Mouse (Mus musculus) lung, embryonic 14.5 days (tissue): ENCODE measurements around the gene Ippk. TPM values are rescaled to one million over a fixed set of nuclear protein-coding genes. Genes with fewer than 3 reads are reported as not detected.

Experiments used
- ATAC-seq: fragments of 200-750 bp; cut with Nextera tagmentation; 2 replicates; pipeline ENCODE4 v1.8.0; 2017; ENCODE audit warnings: mild to moderate bottlenecking, moderate TSS enrichment, moderate library complexity; ENCODE audit not compliant: insufficient read depth
- DNase-seq: peaks from one replicate; pipeline ENCODE4 v3.0.0-alpha.2; 2015
- H3K27ac ChIP-seq: fragments of 300-500 bp; sonication (generic); 2 replicates; pipeline ENCODE4 v1.5.1; 2014; ENCODE audit warnings: low read depth, mild to moderate bottlenecking, moderate library complexity
- H3K27me3 ChIP-seq: fragments of 300-500 bp; sonication (generic); 2 replicates; pipeline ENCODE4 v1.6.1; 2014; ENCODE audit warnings: low read length, control low read depth; ENCODE audit not compliant: insufficient read depth
- H3K36me3 ChIP-seq: fragments of 300-500 bp; sonication (generic); 2 replicates; pipeline ENCODE4 v1.6.1; 2014; ENCODE audit warnings: control low read depth; ENCODE audit not compliant: insufficient read depth
- H3K4me1 ChIP-seq: fragments of 300-500 bp; sonication (generic); 2 replicates; pipeline ENCODE4 v1.6.1; 2014; ENCODE audit warnings: antibody characterized with exemption, control low read depth; ENCODE audit not compliant: insufficient read depth
- H3K4me2 ChIP-seq: fragments of 300-500 bp; sonication (generic); 2 replicates; pipeline ENCODE4 v1.6.1; 2014; ENCODE audit warnings: mild to moderate bottlenecking
- H3K4me3 ChIP-seq: fragments of 300-500 bp; sonication (generic); 2 replicates; pipeline ENCODE4 v1.5.1; 2014; ENCODE audit warnings: low read depth, low read length
- H3K9ac ChIP-seq: fragments of 300-500 bp; sonication (generic); 2 replicates; pipeline ENCODE4 v1.6.1; 2014
- H3K9me3 ChIP-seq: fragments of 300-500 bp; sonication (generic); 2 replicates; pipeline ENCODE4 v1.6.1; 2016; ENCODE audit warnings: low read depth, low read length, control low read depth
- CTCF ChIP-seq: IDR thresholded peaks from 2 replicates; pipeline ENCODE4 v1.5.1; 2016; ENCODE audit warnings: antibody characterized with exemption, low read depth
- WGBS: fragments of 180-500 bp; shearing (Covaris S2); extraction: QIAGEN DNeasy Blood & Tissue Kit; methylation state at CpG from one replicate; pipeline ENCODE4 v1.1.7; 2014; 5-methylcytosine and 5-hydroxymethylcytosine counted together
- polyA plus RNA-seq: library from polyadenylated mRNA; unstranded; fragments of >200 nt; fragmentation: Nextera tagmentation; extraction: Ambion mirVana; gene quantifications from 2 replicates; pipeline ENCODE4 v1.2.1, GENCODE M21; 2014

Gene Ippk
- 16.1 and 19.5 TPM in 2 replicates for polyA plus RNA-seq

- 0 out of 2 replicates have a peak, but pooled peaks cover 4% of the 10 kb centered on the region for H3K36me3 ChIP-seq
- under 1% methylated on average over 69 of the region's 69 CpGs for WGBS
- peak within 1 kb of the TSS; percentile 96 for H3K4me3 ChIP-seq
- DNase-seq (peak; percentile 99), ATAC-seq (peak; percentile 99)
- H3K27me3 ChIP-seq = no peaks in the 10 kb centered on the region
- peak within 1 kb of the TSS; percentile 95 for H3K4me2 ChIP-seq
- peak within 1 kb of the TSS; percentile 85 for H3K27ac ChIP-seq
- H3K4me1 ChIP-seq = peaks cover 9% of the 10 kb centered on the region
- no peaks in the 10 kb centered on the region for H3K9me3 ChIP-seq
- no peak for TF ChIP-seq CTCF
- peak within 1 kb of the TSS; percentile 77 for H3K9ac ChIP-seq
Measured at GRCm38 (mm10) chr13:49420754-49421605, at the start of gene Ippk. Ippk (plus strand) TSS chr13:49421249.

- Histone ChIP-seq H3K4me2 (no peak overlapping the region), H3K27ac (peak overlapping the region; percentile 70)
- DNase-seq = peak; percentile 80
Measured at GRCm38 (mm10) chr13:49371428-49371899, 49.6 kb upstream of the Ippk start.

GRCm38 (mm10) chr13:49372370-49373060 is 48.5 kb upstream of the Ippk start:
- Histone ChIP-seq H3K4me3 (no peak overlapping the region), H3K36me3 (peaks cover 51% of the 10 kb centered on the region), H3K9me3 (no peaks in the 10 kb centered on the region), H3K9ac (no peak overlapping the region), H3K4me1 (no peaks in the 10 kb centered on the region; the same call in 1 of the 2 replicates), H3K27me3 (no peaks in the 10 kb centered on the region), H3K4me2 (no peak overlapping the region), H3K27ac (no peak overlapping the region)
- DNase-seq (no peak), ATAC-seq (no peak)
- no peak for TF ChIP-seq CTCF
- 85% methylated on average over 9 of the region's 9 CpGs for WGBS

More at GRCm38 (mm10) chr13:49371428-49371899, 49.6 kb upstream of the Ippk start:
- Histone ChIP-seq H3K27me3 (no peaks in the 10 kb centered on the region), H3K4me1 (no peaks in the 10 kb centered on the region; the same call in 1 of the 2 replicates), H3K9ac (no peak overlapping the region), H3K4me3 (no peak overlapping the region), H3K9me3 (no peaks in the 10 kb centered on the region), H3K36me3 (peaks cover 40% of the 10 kb centered on the region)
- no peak for TF ChIP-seq CTCF
- 11% methylated on average over 3 of the region's 3 CpGs for WGBS
- peak; percentile 89 for ATAC-seq

- ATAC-seq (no peak), DNase-seq (no peak)
- no peak for TF ChIP-seq CTCF
- 53% methylated on average over 6 of the region's 6 CpGs for WGBS
- Histone ChIP-seq H3K4me2 (no peak overlapping the region), H3K4me1 (no peaks in the 10 kb centered on the region), H3K9ac (no peak overlapping the region), H3K27me3 (no peaks in the 10 kb centered on the region), H3K9me3 (no peaks in the 10 kb centered on the region), H3K36me3 (peaks cover 66% of the 10 kb centered on the region), H3K27ac (no peak overlapping the region), H3K4me3 (no peak overlapping the region)
Measured at GRCm38 (mm10) chr13:49374304-49374703, 46.7 kb upstream of the Ippk start.

GRCm38 (mm10) chr13:49374730-49375129 is 46.3 kb upstream of the Ippk start:
- Histone ChIP-seq H3K4me1 (no peaks in the 10 kb centered on the region), H3K27me3 (no peaks in the 10 kb centered on the region), H3K4me2 (no peak overlapping the region), H3K9ac (no peak overlapping the region), H3K4me3 (no peak overlapping the region), H3K27ac (no peak overlapping the region), H3K36me3 (peaks cover 66% of the 10 kb centered on the region), H3K9me3 (no peaks in the 10 kb centered on the region)
- TF ChIP-seq CTCF = no peak
- ATAC-seq (no peak), DNase-seq (no peak)
- 65% methylated on average over 6 of the region's 6 CpGs for WGBS

- Histone ChIP-seq H3K27ac (no peak overlapping the region), H3K27me3 (no peaks in the 10 kb centered on the region), H3K4me1 (no peaks in the 10 kb centered on the region), H3K4me2 (no peak overlapping the region), H3K9ac (no peak overlapping the region), H3K9me3 (no peaks in the 10 kb centered on the region), H3K36me3 (peaks cover 81% of the 10 kb centered on the region), H3K4me3 (no peak overlapping the region)
- 73% methylated on average over 6 of the region's 6 CpGs for WGBS
- TF ChIP-seq CTCF = no peak
- ATAC-seq = no peak
- DNase-seq = no peak
Measured at GRCm38 (mm10) chr13:49377608-49378007, 43.4 kb upstream of the Ippk start.

- Histone ChIP-seq H3K36me3 (peaks cover 96% of the 10 kb centered on the region), H3K27me3 (no peaks in the 10 kb centered on the region), H3K4me1 (no peaks in the 10 kb centered on the region), H3K4me2 (no peak overlapping the region), H3K9me3 (no peaks in the 10 kb centered on the region), H3K9ac (no peak overlapping the region), H3K4me3 (no peak overlapping the region), H3K27ac (no peak overlapping the region)
- TF ChIP-seq CTCF = no peak
- DNase-seq (no peak), ATAC-seq (no peak)
- 93% methylated on average over 20 of the region's 20 CpGs for WGBS
Measured at GRCm38 (mm10) chr13:49379301-49379700, 41.7 kb upstream of the Ippk start.
